Mouse (Mus musculus): ENCODE data around the gene Ifitm6. TPM values are rescaled to one million over a fixed set of nuclear protein-coding genes. Genes with fewer than 3 reads are reported as not detected.
"Not testable (repeated sequence)": the region's sequence is repeated elsewhere in the genome, so short reads cannot be mapped to it uniquely, and the experiment has no call there.

The Ifitm6 gene
- total and polyA plus RNA-seq, 2 experiments from 2014 or later: 0.34 to 2.0 TPM

DNA sequence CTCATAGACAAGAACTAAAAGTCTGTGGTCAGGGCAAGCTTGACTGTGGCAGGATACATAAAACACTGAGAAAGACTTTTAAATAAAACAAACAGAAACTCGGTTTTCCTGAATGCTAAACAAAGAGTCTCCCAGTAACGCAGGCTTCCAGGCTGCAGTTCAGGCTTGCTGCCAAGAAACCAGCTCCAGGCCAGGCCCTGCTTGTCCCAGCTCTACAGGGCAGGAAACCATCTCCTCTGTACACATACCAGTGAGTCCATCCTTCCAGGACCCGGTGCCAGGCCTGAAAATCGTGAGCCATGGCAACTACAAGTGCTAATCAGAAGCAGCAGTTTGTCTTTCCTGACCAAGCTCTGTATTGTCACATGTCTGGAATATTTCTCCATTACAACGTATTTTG is 23.9 kb upstream of the Ifitm6 start:
- no peak overlapping the region for H3K4me2 ChIP-seq (ENCODE audit: low read depth)
- no peaks in the 10 kb centered on the region for H3K9me3 ChIP-seq (ENCODE audit: low read length)
- H3K4me3 ChIP-seq (ENCODE audit: low read depth, low read length): no peak overlapping the region
- peak; percentile 53 for DNase-seq
- H3K9ac ChIP-seq: no peak overlapping the region
- H3K4me1 ChIP-seq (ENCODE audit: insufficient read depth): no peaks in the 10 kb centered on the region
- no peaks in the 10 kb centered on the region for H3K27me3 ChIP-seq (ENCODE audit: insufficient read depth, low read length)
- no peaks in the 10 kb centered on the region for H3K36me3 ChIP-seq (ENCODE audit: insufficient read depth)
- no peak for TF ChIP-seq CTCF (IDR thresholded peaks at IDR 0.05; ENCODE audit: low read depth)
- 18% methylated on average over 5 of the region's 5 CpGs for WGBS
- peak; percentile 74; the same call in 1 of the 2 replicates for ATAC-seq
- no peak overlapping the region for H3K27ac ChIP-seq (ENCODE audit: low read depth, low read length)

DNA sequence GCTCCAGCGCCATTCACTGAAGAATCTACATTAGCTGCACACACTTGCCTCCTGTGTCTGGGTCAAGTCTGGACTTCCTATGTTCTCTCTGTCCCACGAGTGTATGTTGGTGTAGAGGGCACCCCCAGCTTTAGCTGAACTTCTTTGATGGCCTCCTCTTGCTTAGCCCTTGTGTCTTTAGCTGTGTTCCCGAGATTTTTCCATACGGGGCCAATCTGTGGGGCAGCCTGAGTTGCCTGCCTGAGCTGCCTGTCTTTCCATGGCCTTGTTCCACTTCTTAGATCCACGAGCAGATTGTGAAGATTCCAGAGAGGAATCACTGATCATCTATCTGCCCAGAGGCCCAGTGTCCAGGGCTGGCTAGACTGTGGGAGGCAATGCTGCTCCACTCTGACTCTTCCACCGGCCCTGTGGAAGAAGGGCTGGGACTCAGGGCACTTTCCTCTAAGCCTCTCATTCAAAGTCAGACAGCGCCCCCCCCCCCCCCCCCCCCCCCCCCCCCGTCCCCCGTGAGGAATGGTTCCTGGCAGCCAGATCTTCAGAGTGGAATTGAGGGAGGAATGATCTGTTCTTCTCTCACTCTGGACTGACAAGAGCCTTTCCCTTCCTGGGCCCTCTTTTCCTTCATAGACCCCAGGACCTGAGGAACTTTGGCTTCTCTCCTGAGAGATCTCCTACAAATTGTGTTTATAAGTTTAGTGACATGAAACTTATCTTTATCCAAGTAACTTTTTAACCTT is 23.3 kb upstream of the Ifitm6 start:
- no peak for DNase-seq
- H3K4me3 ChIP-seq (ENCODE audit: low read depth, low read length): no peak overlapping the region
- no peaks in the 10 kb centered on the region for H3K4me1 ChIP-seq (ENCODE audit: insufficient read depth)
- no peak for TF ChIP-seq CTCF (IDR thresholded peaks at IDR 0.05; ENCODE audit: low read depth)
- no peak overlapping the region for H3K4me2 ChIP-seq (ENCODE audit: low read depth)
- ATAC-seq: no peak
- H3K9me3 ChIP-seq (ENCODE audit: low read length): no peaks in the 10 kb centered on the region
- no peak overlapping the region for H3K27ac ChIP-seq (ENCODE audit: low read depth, low read length)
- H3K9ac ChIP-seq: no peak overlapping the region
- H3K36me3 ChIP-seq (ENCODE audit: insufficient read depth): no peaks in the 10 kb centered on the region
- WGBS: 39% methylated on average over 6 of the region's 9 CpGs
- no peaks in the 10 kb centered on the region for H3K27me3 ChIP-seq (ENCODE audit: insufficient read depth, low read length)

DNA sequence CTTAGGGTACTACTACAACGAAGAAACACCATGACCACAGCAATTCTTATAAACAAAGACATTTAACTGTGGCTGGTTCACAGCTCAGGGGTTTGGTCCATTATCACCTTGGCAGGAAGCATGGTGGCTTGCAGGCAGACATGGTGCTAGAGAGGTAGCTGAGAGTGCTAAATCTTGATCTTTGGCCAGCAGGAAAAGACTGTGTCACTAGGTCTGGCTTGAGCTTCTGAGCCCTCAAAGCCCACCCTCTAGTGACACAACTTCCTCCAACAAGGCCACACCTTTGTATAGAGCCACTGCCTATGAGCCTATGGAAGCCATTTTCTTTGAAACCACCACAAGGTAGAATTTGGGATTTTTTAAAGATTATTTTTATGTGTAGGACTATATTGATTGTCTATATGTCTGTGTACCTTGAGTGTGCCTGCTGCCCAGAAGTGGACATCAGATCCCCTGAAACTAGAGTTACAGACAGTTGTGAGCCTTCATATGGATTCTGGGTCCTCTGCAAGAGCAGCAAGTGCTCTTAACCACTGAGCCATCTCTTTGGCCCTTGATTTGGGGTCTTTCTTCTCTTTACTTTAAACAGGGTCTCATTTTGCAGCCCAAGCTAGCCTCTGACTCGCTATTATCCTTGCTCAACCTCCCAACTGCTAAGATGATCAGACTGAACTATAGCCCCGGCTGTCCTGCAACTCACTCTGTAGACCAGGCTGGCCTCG is 21.8 kb upstream of the Ifitm6 start:
- Histone ChIP-seq H3K9me3 (ENCODE audit: low read length) (no peaks in the 10 kb centered on the region), H3K9ac (no peak overlapping the region), H3K4me2 (ENCODE audit: low read depth) (no peak overlapping the region), H3K4me3 (ENCODE audit: low read depth, low read length) (no peak overlapping the region), H3K27me3 (ENCODE audit: insufficient read depth, low read length) (no peaks in the 10 kb centered on the region), H3K36me3 (ENCODE audit: insufficient read depth) (no peaks in the 10 kb centered on the region), H3K27ac (ENCODE audit: low read depth, low read length) (no peak overlapping the region), H3K4me1 (ENCODE audit: insufficient read depth) (no peaks in the 10 kb centered on the region)
- DNase-seq (no peak), ATAC-seq (no peak)
- TF ChIP-seq CTCF (IDR thresholded peaks at IDR 0.05; ENCODE audit: low read depth): no peak
- WGBS: 96% methylated on average over 4 of the region's 4 CpGs

DNA sequence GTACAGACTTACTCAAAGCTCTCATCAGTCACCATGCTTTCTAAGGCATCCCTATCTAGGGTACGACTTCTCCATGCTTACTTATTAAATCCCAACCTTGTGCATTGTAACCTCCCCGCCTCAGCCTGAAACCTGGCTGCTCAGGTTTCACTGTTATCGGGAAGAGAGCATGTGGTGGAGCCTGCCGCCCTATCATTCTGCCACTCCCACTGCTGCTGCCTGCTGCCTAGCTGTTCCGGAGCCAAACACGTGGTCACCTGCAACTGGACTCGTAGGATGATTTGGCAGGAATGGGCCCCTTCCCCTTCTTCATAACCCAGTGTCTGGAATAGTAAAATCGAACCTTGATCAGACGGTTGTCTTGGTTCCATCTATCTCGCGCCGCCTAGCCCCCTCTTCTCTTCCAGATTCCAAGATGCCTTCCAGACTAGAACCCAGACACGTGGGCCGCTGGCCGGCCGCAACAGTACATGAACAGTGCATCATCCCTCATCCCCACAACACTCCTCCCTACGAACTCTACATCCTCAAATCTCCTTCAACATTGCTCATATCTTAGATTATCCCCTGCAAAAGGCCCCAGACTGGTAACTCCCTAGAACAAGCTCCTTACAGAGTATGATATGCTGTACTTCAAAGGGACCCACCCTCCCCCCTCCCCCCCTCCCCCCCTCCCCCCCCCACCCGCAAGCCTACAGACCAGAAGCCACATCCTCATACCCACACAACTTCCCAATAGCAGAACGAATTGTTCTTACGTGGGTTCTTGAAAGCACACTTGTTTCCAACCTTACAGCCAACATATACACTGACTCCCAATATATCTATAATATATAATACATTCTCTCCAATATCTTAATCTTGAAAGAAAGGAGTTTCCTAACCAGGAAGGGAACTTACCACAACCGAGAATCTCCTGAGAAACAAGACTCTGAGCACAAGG is 20.6 kb upstream of the Ifitm6 start:
- no peak for ATAC-seq
- no peak for TF ChIP-seq CTCF (IDR thresholded peaks at IDR 0.05; ENCODE audit: low read depth)
- no peak overlapping the region for H3K27ac ChIP-seq (ENCODE audit: low read depth, low read length)
- H3K4me3 ChIP-seq (ENCODE audit: low read depth, low read length): no peak overlapping the region
- H3K4me2 ChIP-seq (ENCODE audit: low read depth): no peak overlapping the region
- H3K36me3 ChIP-seq (ENCODE audit: insufficient read depth): no peaks in the 10 kb centered on the region
- H3K9me3 ChIP-seq (ENCODE audit: low read length): no peaks in the 10 kb centered on the region
- 84% methylated on average over 20 of the region's 21 CpGs for whole genome bisulfite sequencing
- no peaks in the 10 kb centered on the region for H3K27me3 ChIP-seq (ENCODE audit: insufficient read depth, low read length)
- no peak for DNase-seq
- H3K4me1 ChIP-seq (ENCODE audit: insufficient read depth): no peaks in the 10 kb centered on the region
- H3K9ac ChIP-seq: no peak overlapping the region

DNA sequence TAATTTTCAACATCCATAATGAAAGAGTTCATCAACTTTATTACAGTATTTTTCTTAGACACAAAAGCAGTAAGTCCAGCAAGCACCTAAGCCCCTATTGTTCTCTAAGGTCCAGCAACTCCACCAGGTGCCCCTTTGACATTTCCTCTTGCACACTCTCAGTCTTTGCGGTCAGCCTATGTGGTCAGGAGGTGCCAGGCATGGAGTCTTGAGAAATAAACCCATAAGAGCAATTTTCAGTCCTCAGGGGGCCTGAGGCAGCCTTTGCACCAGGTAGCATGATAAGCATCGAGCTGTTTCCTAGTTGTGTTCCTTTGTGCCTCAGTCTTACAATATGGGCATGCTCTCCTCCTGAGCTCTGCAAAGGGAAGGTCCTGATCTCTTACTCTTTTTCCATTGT is 18.9 kb upstream of the Ifitm6 start:
- H3K27me3 ChIP-seq (ENCODE audit: insufficient read depth, low read length); H3K9ac ChIP-seq; H3K27ac ChIP-seq (ENCODE audit: low read depth, low read length); H3K4me3 ChIP-seq (ENCODE audit: low read depth, low read length); H3K4me1 ChIP-seq (ENCODE audit: insufficient read depth); H3K36me3 ChIP-seq (ENCODE audit: insufficient read depth); ATAC-seq; DNase-seq; H3K9me3 ChIP-seq (ENCODE audit: low read length); H3K4me2 ChIP-seq (ENCODE audit: low read depth): not testable (repeated sequence)
- WGBS: 93% methylated on average over 1 of the region's 2 CpGs

DNA sequence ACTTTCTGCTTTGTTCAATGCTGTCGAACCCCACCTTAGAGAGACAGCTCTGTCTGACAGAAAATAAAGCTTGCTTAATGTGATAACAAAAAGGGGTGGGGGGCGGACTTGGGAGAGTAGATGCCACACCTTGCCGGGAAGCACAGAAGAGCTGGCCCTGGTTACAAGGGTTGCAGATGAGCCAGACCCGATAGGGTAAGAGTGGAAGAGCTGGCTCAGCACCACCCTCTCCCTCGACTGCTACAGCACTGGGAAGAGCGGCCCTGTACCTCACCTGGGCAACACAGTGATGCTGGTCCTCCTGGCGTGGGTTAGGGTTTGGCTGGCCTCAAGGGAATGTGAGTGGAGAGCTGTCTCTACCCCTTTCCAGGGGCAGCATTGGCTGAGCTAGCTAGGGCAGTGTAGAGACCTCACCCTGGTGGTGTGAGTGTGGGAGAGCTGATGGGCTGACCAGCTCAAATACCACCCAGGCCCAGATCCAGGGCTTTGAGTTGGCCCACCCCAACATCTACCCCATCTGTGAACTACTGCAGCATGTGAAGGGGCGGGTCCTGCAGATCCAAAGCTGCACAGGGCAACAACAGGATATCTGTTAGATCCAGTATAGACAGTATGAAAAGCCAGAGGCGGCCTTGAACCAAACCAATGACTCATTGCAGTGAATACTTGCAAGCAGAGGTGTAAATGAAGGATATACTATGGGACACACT is 14.9 kb upstream of the Ifitm6 start:
- H3K9ac ChIP-seq: no peak overlapping the region
- H3K9me3 ChIP-seq (ENCODE audit: low read length): no peaks in the 10 kb centered on the region
- DNase-seq (no peak), ATAC-seq (no peak)
- H3K36me3 ChIP-seq (ENCODE audit: insufficient read depth): no peaks in the 10 kb centered on the region
- no peak overlapping the region for H3K4me2 ChIP-seq (ENCODE audit: low read depth)
- H3K4me3 ChIP-seq (ENCODE audit: low read depth, low read length): no peak overlapping the region
- WGBS: 83% methylated on average over 9 of the region's 9 CpGs
- H3K27ac ChIP-seq (ENCODE audit: low read depth, low read length): no peak overlapping the region
- no peaks in the 10 kb centered on the region for H3K27me3 ChIP-seq (ENCODE audit: insufficient read depth, low read length)
- TF ChIP-seq CTCF (IDR thresholded peaks at IDR 0.05; ENCODE audit: low read depth): no peak
- H3K4me1 ChIP-seq (ENCODE audit: insufficient read depth): no peaks in the 10 kb centered on the region

All from forebrain, postnatal 0 days (tissue).